Mouse (Mus musculus) lung, adult 2 months (tissue): ENCODE results near the gene Casz1.

ENCODE experiments used
- CTCF ChIP-seq: fragments of 200-500 bp; IDR thresholded peaks from 2 replicates; pipeline ENCODE4 v1.5.1; 2011; ENCODE audit warnings: mild to moderate bottlenecking, low read length, control low read depth; ENCODE audit not compliant: insufficient read depth
- POLR2A ChIP-seq: fragments of 200-500 bp; IDR thresholded peaks from 2 replicates; pipeline ENCODE4 v1.6.1; 2011; ENCODE audit warnings: low read depth, mild to moderate bottlenecking, control low read depth, low read length, borderline replicate concordance; ENCODE audit errors: extremely low read depth

GRCm38 (mm10) chr4:148807397-148807796 is 3.2 kb downstream of the Casz1 start:
- TF ChIP-seq CTCF (no peak), POLR2A (no peak)
